Mouse (Mus musculus) adrenal gland, postnatal 25 days (tissue): ENCODE measurements around the gene Rtn2. TPM values are rescaled to one million over a fixed set of nuclear protein-coding genes. Genes with fewer than 3 reads are reported as not detected.

ENCODE experiments used
- DNase-seq: peaks from one replicate; pipeline ENCODE4 v3.0.0; 2021; ENCODE audit warnings: mixed read lengths
- total RNA-seq: library from RNA; stranded (reverse); gene quantifications from 2 replicates; pipeline ENCODE4 v1.2.3, GENCODE M21; 2021

Rtn2 gene
- total RNA-seq, 1 experiment from 2014 or later: 5.3 TPM

DNA sequence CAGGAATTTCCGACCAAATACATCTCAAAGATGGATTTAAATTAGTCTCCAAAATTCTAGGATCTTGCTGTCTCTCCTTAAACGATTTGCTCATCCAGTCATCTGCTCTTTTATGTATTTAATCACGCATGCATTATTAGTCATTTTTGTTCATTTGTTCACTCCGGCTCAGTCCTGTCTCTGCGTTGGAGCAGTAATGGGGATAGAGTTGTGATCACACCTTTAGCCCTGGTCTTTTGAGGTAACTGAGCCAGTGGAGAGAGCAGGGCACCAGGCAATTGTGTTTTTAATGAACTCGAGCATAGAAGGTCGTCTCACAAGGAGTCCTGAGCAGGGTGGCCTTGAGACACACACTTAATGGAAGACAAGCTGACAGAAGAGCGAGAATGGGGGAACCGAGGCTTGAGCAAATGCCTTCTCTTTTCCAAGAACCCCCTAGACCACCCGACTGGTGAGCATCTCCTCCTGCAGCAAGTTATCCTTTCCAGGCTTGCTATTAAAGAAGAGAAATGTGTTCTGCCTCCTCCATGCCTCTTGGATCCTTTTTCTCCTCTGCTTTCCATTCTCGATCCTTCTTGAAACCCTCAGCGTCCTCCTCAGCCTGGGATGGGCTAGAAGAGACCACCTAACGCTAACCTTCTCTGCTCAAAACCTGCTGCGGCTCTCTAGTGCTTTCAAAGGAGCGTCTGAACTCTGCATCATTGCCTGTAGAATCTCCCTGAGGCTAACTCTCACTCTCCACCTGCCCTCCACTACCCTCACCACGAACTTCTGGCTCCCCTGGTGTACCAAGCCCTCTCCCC is 19.2 kb downstream of the Rtn2 start:
- no peak for DNase-seq

GRCm38 (mm10) chr7:19302264-19303045 is 20.0 kb downstream of the Rtn2 start:
- DNase-seq: no peak

DNA sequence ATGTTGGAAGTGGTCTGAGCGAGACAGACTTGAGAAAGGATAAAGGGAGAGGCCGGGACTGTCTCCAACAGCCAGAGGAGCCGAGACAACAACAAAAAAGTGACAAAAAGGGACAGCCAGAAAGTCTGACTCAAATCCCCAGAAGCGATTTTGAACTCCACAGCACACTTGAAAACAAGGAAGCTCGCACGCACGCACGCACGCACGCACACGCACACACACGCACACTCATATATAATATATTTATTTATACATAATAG is 20.6 kb downstream of the Rtn2 start:
- no peak for DNase-seq

- peak; percentile 78 for DNase-seq
These were observed 21.3 kb downstream of the Rtn2 start for GRCm38 (mm10) chr7:19303770-19304169.

GRCm38 (mm10) chr7:19304501-19305412 is 22.3 kb downstream of the Rtn2 start:
- no peak for DNase-seq

DNA sequence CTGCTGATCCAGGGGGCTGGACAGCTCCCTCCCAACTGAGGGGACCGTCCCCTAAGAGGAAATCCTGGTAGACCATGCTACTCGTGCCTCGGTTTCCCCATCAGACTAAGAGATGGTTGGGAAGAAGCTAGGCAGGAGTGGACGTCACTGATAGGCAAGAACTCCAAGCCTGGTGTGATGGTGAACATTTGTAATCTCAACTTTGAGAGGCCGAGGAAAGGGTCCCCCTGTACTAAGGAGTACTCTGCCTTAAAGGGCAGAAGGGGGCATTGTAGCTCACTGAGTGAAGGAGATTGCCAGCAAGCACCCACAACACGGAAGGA is 22.9 kb downstream of the Rtn2 start:
- no peak for DNase-seq

DNA sequence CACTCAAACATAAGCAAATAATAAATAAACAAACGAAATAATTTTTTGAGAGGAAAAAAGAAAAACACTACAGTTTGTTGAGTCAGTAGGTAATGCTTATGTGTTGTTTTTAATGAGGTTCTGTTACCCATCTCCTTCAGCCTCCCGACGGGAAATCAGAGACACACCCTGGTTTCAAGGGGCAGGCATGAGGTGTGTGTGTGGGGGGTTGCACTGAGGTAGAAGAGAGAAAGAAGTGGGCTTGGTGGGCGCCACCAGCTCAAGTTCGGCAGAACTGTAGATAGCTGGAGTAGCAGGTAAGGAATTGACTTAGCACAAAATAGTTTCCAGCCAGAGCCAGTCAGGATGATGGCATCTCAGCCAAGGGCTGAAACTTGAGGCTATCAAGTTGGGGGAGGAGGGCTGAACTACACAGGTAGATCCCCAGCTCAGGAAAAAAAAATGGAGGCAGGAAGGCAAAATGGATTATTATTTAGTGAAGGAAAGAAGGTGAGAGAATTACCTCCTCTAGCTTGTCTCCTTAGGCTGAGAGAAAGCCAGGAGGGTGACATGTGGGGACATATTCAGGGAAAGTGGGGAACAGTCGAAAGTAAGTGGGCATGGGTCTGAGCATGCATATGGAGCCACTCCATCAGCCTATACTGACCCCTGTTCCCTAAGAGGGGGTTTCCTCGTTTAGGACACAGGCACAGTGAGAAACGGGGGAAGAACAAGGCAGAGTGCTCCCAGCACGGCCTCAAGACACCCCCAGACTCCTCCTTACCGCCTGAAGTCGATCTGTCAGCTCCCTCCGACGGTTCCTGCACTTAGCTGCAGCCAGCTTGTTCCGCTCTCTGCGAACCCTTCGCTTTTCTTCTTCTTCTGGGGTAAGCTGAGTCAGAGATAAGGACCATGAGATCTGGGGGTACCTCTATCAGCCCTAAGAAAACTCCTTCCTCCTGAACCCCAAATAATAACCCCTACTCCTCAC is 23.7 kb downstream of the Rtn2 start:
- DNase-seq: no peak

GRCm38 (mm10) chr7:19306819-19307738 is 24.7 kb downstream of the Rtn2 start:
- no peak for DNase-seq

- peak; percentile 77 for DNase-seq
These were observed 25.5 kb downstream of the Rtn2 start for GRCm38 (mm10) chr7:19307739-19308453.

DNA sequence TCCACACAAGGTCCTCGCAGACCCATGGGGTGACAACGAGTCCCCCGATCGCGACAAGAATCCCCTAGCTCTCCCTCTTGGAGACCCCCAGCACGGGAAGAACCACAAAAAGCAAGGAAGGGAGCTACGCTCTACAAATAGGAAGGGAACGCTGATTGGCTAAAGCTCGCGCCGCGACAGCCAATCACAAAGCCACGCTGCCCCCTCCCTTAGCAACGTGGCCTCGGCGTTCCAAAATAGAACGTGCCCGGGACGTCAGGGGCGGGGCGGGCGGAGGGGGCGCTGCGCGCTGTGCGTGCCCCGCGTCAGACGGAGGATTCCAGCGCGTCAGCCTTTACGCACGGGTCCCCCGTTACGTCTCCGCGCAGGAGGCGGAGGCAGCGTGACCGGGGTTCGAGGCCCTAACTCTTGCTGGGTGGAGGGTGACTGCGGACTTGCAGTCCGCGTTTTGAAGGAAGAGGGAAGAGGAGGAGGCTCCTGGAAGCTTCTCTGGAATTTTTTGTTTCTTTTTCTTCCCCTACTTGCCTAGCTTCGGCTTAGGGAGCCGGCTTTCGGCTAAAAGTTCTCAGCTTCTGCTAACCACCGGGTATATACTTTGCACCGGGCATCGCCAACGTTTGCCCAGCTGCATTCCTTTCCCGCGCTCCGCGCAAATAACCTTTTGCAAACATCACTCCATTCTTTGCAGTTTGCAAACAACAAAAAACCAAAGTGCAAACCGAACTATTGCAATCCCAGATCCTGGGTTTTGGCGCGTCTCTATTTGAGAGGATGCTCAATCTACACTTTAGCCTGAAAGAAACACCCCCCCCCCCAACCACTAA is 26.2 kb downstream of the Rtn2 start:
- DNase-seq: peak; percentile 97

DNA sequence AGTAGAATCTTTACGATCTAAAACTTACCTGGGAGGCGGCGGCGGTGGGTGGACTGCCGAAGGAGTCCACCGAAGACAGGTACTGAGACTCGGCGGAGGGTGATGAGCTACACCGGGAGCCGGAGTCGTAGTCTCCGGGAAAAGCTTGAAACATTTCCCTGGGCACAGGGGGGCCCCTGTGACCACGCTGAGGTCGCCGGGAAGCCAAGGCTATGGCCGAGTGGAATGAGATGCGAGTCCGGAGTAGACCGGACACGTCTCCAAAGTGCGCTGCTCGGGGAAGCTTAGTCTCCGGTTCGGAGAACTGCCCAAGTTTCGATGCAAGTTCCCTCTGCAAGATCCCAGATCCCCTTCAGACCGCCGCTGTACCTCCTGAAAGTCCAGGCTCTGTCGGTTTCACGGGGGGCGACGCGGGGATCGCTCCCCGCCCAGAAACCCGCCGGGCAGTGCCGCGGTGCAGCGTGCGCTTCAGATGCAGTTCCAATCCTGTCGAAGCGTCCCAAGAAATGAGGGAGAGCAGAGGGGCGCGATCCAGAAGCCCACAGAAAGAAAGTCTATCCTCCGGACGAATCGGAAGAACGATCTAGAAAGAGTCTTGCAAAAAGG is 27.0 kb downstream of the Rtn2 start:
- no peak for DNase-seq

- DNase-seq: peak; percentile 94
These were observed 27.6 kb downstream of the Rtn2 start, which contains the start of gene Fosb for GRCm38 (mm10) chr7:19309884-19310641. TSS of gene Fosb (minus strand) at chr7:19310051.

DNA sequence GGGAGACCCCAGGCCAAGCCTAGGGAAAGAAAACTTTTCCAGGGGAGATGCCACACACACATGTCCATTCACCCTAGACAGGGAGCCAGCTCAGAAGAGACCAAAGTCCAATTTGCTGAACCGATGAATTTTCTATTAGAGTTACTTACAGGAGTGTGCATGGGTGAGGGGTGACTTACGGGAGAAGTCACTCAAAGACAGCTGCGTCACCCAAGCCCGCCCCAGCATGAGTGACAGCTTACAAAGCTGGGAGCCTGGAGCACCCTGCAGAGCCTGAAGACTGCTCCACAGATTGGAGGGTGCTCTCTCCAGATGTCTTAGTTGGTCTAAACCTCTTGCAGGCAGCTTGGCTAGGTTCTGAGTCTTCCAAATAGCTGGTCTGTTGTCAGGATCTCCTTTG is 29.6 kb downstream of the Rtn2 start:
- DNase-seq: no peak

DNA sequence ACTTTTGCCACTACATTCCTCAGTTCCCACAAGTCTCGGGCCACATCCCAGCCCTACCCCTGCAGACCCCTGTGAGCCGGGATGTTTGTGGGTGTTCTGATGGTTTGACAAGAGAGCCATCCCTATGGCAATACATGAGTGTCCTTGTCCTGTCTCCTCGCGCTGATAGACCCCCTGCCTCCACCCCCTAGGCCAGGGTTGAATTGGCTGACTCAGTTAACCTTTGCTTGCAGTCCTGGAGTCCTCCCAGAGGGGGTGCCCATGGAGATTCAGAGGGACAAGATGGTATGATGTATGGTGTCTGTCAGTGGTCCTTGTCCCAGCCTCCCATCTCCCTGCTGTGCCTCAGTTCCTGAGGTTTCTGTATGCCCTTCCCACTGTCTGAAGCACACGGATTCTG is 31.6 kb downstream of the Rtn2 start:
- no peak for DNase-seq

DNA sequence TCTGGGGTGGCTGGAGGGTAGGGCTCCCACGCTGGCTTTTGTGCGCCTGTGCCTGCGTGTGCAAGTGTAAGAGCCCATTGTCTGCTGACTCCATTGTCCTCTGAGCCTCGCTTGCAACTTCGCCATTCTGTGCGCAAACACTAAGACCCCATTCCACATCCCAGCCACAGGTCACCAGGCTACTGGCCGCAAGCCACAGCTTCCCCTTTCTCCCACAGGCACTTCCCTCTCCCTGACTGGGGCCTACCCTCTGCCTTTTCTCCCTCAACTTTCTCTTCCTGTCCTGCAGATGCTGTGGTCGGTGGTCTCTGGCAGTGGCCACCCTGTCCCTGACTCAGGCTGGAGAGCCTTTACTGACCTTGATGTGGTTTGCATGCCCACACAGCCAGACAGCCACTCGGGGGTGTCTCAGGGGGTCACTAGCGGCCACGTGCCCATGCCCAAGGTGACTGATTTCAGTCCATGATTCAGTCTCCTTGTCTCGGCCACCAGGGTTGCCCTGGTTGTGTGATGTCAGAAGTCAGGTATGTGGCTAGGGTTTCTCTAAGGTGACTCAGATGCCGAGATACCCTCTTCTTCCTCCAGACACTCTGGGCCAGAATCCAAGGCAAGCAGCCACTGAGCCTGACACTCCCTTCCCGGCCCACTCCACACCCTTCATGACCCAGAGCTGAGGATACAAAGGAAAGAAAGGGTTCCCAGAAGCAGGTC is 34.2 kb downstream of the Rtn2 start:
- no peak for DNase-seq

DNA sequence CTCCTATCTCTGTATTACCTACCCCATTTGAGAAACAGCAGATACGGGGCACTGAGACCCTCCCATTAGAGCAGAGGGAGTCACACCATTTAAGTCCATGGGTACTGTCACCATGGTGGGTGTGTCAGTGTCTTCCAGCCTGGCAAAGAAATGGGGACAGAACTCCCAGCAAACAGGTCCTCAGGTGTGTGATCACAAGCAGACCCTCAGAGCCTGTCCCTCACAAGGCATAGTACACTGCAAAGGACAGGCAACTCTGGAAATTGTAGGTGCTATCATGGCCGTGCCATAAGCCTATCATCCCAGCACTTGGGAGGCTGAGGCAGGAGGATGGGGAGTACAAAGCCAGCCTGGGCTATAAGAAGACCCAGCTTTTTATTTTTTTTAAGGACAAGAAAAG is 35.8 kb downstream of the Rtn2 start:
- no peak for DNase-seq

DNA sequence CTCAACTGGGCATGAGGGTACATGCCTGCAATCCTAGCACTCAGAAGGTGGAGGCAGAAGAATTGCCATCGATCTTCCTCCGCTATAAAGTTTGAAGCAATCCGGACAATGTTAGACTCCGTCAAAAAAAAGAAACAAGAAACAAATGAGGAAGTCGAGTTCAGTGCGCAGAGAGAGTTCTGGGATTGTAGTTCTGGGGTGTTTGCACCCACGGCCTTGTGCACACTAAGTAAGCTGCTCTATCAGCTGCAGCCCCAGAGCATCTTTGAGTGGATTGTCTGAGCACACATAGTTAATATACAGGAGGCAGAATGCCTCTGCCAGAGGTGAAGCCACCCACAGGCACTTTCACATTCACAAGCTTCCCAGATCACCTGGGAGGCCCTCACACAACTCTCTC is 36.3 kb downstream of the Rtn2 start:
- DNase-seq: no peak
